In the genomic region with DNA sequence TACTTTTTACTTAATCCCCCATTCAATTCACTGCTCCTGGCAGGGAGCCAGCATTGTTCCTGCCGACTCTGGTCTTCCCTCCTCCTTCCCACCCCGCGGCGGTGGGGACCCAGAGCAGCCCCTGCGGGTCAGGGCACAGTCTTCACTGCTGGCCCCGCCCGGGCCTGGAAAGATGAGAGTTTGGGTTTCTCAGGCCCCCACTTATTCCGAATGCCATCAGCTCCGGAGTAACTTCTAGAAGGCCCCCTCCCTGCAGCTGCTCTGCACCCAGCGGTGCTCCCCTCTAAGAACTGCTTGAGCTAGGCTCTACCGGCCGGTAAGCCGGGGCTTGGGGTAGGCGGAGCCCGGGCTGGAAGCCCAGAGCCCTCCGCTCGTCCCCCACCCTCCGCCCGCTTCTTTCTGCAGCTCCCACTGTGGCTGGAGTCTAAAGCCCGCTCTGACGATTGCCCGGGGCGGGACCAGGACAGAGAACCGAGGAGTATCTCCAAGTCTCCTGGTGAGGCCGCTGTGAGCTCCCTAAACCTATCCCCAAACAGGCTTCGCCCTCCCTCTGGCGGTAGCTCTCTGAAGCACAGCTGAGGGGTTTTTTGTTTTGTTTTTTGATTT, we compare ENCODE assay signal across 8 mouse cellular contexts. TPM values are rescaled to one million over a fixed set of nuclear protein-coding genes. Genes with fewer than 3 reads are reported as not detected.
DNase-seq lines count a peak whose midpoint lies in the region; ATAC-seq and TF ChIP-seq lines count a peak whose summit lies in the region.

No protein-coding gene starts in this region.

- no peaks in the 10 kb centered on the region for H3K9me3 ChIP-seq in lung, embryonic 15.5 days

- peak overlapping the region; percentile 42 for H3K4me3 ChIP-seq in lung, embryonic 15.5 days
- no peak overlapping the region for H3K4me3 ChIP-seq in thymus, adult 2 months (ENCODE audit: control insufficient read depth, insufficient read depth, low read length)

- H3K36me3 ChIP-seq in lung, embryonic 15.5 days: no peaks in the 10 kb centered on the region
- H3K36me3 ChIP-seq in thymus, adult 2 months (ENCODE audit: control insufficient read depth, insufficient read depth, low read length): no peaks in the 10 kb centered on the region

- no peak for TF ChIP-seq POLR2A in thymus, adult 2 months (IDR thresholded peaks at IDR 0.05; ENCODE audit: control insufficient read depth, extremely low read depth, insufficient read depth, low read length, poor library complexity)

- H3K4me1 ChIP-seq in lung, embryonic 15.5 days: peaks cover 13% of the 10 kb centered on the region; the same call in 1 of the 2 replicates
- 0 out of 2 replicates have a peak, but pooled peaks cover 3% of the 10 kb centered on the region for H3K4me1 ChIP-seq in thymus, adult 2 months (replicated peaks; ENCODE audit: control insufficient read depth, insufficient read depth, low read length)

- H3K4me2 ChIP-seq in lung, embryonic 15.5 days: peak overlapping the region; percentile 67

- peak overlapping the region; percentile 52 for H3K9ac ChIP-seq in lung, embryonic 15.5 days

- TF ChIP-seq CTCF in thymus, adult 2 months (IDR thresholded peaks at IDR 0.05; ENCODE audit: borderline replicate concordance, control insufficient read depth, extremely low read depth, insufficient read depth, low read length, poor library complexity): peak; percentile 66; the same call in 1 of the 2 replicates

- H3K27ac ChIP-seq in lung, embryonic 15.5 days: peak overlapping the region; percentile 95
- H3K27ac ChIP-seq in thymus, adult 2 months (ENCODE audit: control insufficient read depth, insufficient read depth, low read length): no peak overlapping the region

- peak; percentile 97 to 99 for ATAC-seq in hematopoietic stem cell, adult 5-6 weeks (replicated peaks in 1 of 2; ENCODE audit: insufficient read depth in 1 of 2, low FRiP score in 2 of 2, low TSS enrichment in 1 of 2, low read depth in 1 of 2, poor library complexity in 2 of 2, severe bottlenecking in 2 of 2)
- peak; percentile 99 for ATAC-seq in lung, embryonic 15.5 days (ENCODE audit: borderline replicate concordance, extremely low read depth, low FRiP score, low TSS enrichment)

- WGBS in lung, embryonic 15.5 days: under 1% methylated on average over 27 of the region's 27 CpGs
- WGBS in thymus, adult 2 months: 1% methylated on average over 27 of the region's 27 CpGs

- no peaks in the 10 kb centered on the region for H3K27me3 ChIP-seq in lung, embryonic 15.5 days
- H3K27me3 ChIP-seq in thymus, adult 2 months (ENCODE audit: control insufficient read depth, insufficient read depth, low read length): no peaks in the 10 kb centered on the region; the same call in 1 of the 2 replicates

- DNase-seq in MEL-GATA-1-ER (ENCODE audit: extremely low read depth, low read depth): peak; percentile 92
- peak; percentile 47 for DNase-seq in cerebellum, adult 8-10 months
- peak; percentile 96 for DNase-seq in forelimb bud, embryonic 11.5 days (ENCODE audit: low read depth, low spot score)
- peak; percentile 54 for DNase-seq in layer of hippocampus, adult 9-10 months (ENCODE audit: low spot score)
- DNase-seq in ovary, adult 18-20 months (ENCODE audit: low spot score): peak; percentile 90
- peak; percentile 65 for DNase-seq in thymus, adult 2 months

RNA-seq across cellular contexts. Expression of gene Nes, which starts 10.2 kb away (rescaled TPM):
- total RNA-seq in hematopoietic stem cell, adult 5-6 weeks (2017): 0.35 and 0.88 TPM in 2 replicates
- 30.1 and 32.4 TPM in 2 replicates for polyA plus RNA-seq in lung, embryonic 15.5 days (2015; fragmentation: Nextera tagmentation; extraction: Ambion mirVana)
- polyA plus RNA-seq in thymus, adult 2 months (2012; rRNA removed): 1.1 and 1.3 TPM in 2 replicates

RNA-seq across cellular contexts. Expression of gene Crabp2, which starts 12.2 kb away (rescaled TPM):
- not detected in 2 replicates for total RNA-seq in hematopoietic stem cell, adult 5-6 weeks (2017)
- 8.1 and 10.4 TPM in 2 replicates for polyA plus RNA-seq in lung, embryonic 15.5 days (2015; fragmentation: Nextera tagmentation; extraction: Ambion mirVana)
- polyA plus RNA-seq in thymus, adult 2 months (2012; rRNA removed): 1.6 and 2.3 TPM in 2 replicates

RNA-seq across cellular contexts. Expression of gene Rrnad1, which starts 30.2 kb away (rescaled TPM):
- 15.7 and 15.9 TPM in 2 replicates for total RNA-seq in hematopoietic stem cell, adult 5-6 weeks (2017)
- 18.3 and 18.5 TPM in 2 replicates for polyA plus RNA-seq in lung, embryonic 15.5 days (2015; fragmentation: Nextera tagmentation; extraction: Ambion mirVana)
- 68.0 and 75.4 TPM in 2 replicates for polyA plus RNA-seq in thymus, adult 2 months (2012; rRNA removed)

RNA-seq across cellular contexts. Expression of gene Isg20l2, which starts 30.6 kb away (rescaled TPM):
- total RNA-seq in hematopoietic stem cell, adult 5-6 weeks (2017): 52.1 and 61.4 TPM in 2 replicates
- 60.1 and 63.0 TPM in 2 replicates for polyA plus RNA-seq in lung, embryonic 15.5 days (2015; fragmentation: Nextera tagmentation; extraction: Ambion mirVana)
- polyA plus RNA-seq in thymus, adult 2 months (2012; rRNA removed): 31.6 and 40.8 TPM in 2 replicates

RNA-seq across cellular contexts. Expression of gene Bcan, which starts 39.3 kb away (rescaled TPM):
- not detected in 2 replicates for total RNA-seq in hematopoietic stem cell, adult 5-6 weeks (2017)
- 0.07 and 0.18 TPM in 2 replicates for polyA plus RNA-seq in lung, embryonic 15.5 days (2015; fragmentation: Nextera tagmentation; extraction: Ambion mirVana)
- polyA plus RNA-seq in thymus, adult 2 months (2012; rRNA removed): 0.23 and 0.54 TPM in 2 replicates

Comparison
In these comparisons a context has a peak if more than half of its experiments do, and no peak if none do; other contexts are left out.
1. RNA of gene Nes, which starts 10.2 kb away (polyA plus RNA-seq): 30.1 to 32.4 TPM in lung, embryonic 15.5 days; 1.1 to 1.3 TPM in thymus, adult 2 months; every median in the first group is over 10 times any median in the second.
2. Peak in every context shown above with its lines, with median percentiles within 50 percentile points of each other: DNase-seq.